Mouse (Mus musculus): ENCODE results near the gene Zfp280b. TPM values are rescaled to one million over a fixed set of nuclear protein-coding genes. Genes with fewer than 3 reads are reported as not detected.

Gene Zfp280b
- polyA plus RNA-seq, 1 experiment from 2014 or later, result 26.2 TPM

DNA sequence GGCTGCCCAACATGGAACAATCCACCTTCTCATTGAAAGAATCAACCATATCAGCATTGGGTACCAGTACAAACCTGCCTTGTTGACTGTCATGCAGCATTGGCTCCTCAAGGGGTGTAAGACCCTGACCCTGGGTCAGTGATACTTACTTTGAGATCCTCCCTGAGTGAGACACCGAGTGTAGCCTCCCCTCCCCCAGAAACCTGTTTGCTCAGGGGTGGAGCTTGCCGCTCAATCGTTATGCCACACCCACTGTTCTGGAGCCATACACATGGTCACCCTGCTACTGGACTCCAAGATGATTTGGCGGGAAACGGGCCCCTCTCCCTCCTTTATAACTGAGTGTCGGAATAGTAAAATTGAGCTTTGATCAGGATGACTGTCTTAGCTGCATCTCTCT lies 8.5 kb upstream of the Zfp280b start:
- WGBS, result 87% methylated on average over 6 of the region's 6 CpGs
- Histone ChIP-seq H3K4me1 (ENCODE audit: insufficient read depth) (no peaks in the 10 kb centered on the region), H3K27me3 (ENCODE audit: insufficient read depth, low read length) (no peaks in the 10 kb centered on the region), H3K36me3 (ENCODE audit: insufficient read depth) (no peaks in the 10 kb centered on the region), H3K4me2 (no peak overlapping the region), H3K9ac (no peak overlapping the region), H3K9me3 (ENCODE audit: low read depth, low read length) (no peaks in the 10 kb centered on the region), H3K27ac (ENCODE audit: low read depth) (no peak overlapping the region), H3K4me3 (ENCODE audit: low read depth, low read length) (no peak overlapping the region)
- no peak for ATAC-seq (ENCODE audit: insufficient read depth)
- no peak for TF ChIP-seq CTCF (IDR thresholded peaks at IDR 0.05; ENCODE audit: low read depth)
- DNase-seq, result no peak

DNA sequence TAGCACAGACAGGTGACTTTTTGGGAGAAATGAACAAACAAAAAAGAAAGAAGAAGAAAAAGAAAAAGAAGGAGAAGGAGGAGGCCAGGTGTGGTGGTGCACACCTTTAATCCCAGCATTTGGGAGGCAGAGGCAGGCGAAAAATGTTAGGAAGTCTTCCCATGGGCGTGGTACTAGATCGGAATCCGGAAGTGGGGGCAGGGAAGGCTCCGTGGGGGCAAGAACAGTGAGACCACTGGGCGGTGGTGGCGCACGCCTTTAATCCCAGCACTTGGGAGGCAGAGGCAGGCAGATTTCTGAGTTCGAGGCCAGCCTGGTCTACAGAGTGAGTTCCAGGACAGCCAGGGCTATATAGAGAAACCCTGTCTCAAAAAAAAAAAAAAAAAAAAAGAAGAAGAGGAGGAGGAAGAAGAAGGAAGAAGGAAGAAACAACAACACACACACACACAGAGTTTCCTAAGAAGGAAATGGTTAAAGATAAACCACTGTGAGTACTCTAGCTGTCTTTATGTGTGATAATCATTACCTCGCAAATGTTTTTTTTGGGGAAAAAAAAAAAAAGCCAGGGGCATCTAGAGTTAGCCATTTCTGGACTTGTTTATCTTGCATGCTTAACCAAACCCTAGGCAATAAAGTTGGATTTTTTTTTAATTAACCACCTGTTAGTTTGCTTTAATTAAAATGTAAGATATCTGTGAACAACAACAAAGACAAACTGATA lies 6.8 kb upstream of the Zfp280b start:
- Histone ChIP-seq H3K9me3 (ENCODE audit: low read depth, low read length) (no peaks in the 10 kb centered on the region), H3K9ac (no peak overlapping the region), H3K27me3 (ENCODE audit: insufficient read depth, low read length) (no peaks in the 10 kb centered on the region), H3K4me3 (ENCODE audit: low read depth, low read length) (no peak overlapping the region), H3K4me1 (ENCODE audit: insufficient read depth) (no peaks in the 10 kb centered on the region), H3K36me3 (ENCODE audit: insufficient read depth) (no peaks in the 10 kb centered on the region), H3K27ac (ENCODE audit: low read depth) (no peak overlapping the region), H3K4me2 (no peak overlapping the region)
- no peak for TF ChIP-seq CTCF (IDR thresholded peaks at IDR 0.05; ENCODE audit: low read depth)
- 95% methylated on average over 10 of the region's 10 CpGs for WGBS
- ATAC-seq (ENCODE audit: insufficient read depth), result no peak
- no peak for DNase-seq

DNA sequence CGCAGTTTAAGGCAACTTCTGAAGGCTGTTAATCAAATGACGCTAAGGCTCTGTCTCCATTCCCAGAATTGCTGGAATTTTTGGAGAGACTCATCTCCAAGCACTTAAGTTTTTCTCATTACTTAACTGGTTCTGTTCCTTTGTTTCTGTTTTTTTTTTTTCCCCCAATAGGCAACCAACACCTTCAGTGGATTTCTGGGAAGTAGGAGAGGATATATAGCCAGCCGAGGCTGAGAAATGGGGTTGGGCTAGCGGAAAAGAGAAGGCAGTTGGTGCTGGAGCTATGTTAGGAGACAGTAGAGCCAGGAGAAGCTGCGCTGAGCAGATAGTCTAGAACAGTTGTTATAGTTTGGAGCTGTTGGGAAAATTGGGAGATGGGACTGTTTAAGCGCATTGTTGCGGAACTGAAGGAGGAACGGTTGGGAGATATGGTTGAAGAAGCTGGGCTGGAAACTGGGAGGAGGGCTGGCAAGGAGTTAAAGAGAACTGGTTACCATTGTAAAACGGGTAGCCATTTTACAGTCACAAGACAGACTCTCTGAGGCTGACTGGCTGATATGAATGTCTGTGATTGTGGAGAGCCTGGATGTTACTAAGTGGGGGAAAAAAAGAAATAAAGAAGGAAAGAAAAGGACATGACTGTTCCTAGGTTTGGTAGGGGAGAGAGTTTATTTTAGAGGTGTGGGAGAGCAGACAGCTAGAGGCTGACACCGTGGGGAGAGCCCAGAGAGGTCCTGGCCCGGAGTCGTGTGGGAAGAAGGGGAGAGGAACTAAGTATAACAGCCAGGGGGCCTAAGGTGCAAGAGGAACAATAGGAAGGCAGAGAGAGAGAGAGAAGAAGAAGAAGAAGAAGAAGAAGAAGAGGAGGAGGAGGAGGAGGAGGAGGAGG lies 5.1 kb upstream of the Zfp280b start:
- no peak overlapping the region; the same call in 1 of the 2 replicates for H3K27ac ChIP-seq (ENCODE audit: low read depth)
- no peaks in the 10 kb centered on the region for H3K27me3 ChIP-seq (ENCODE audit: insufficient read depth, low read length)
- no peaks in the 10 kb centered on the region for H3K36me3 ChIP-seq (ENCODE audit: insufficient read depth)
- 0 out of 2 replicates have a peak, but pooled peaks cover 4% of the 10 kb centered on the region for H3K4me1 ChIP-seq (ENCODE audit: insufficient read depth)
- no peak overlapping the region for H3K9ac ChIP-seq
- no peak overlapping the region for H3K4me2 ChIP-seq
- WGBS, result 49% methylated on average over 12 of the region's 12 CpGs
- no peaks in the 10 kb centered on the region for H3K9me3 ChIP-seq (ENCODE audit: low read depth, low read length)
- no peak for TF ChIP-seq CTCF (IDR thresholded peaks at IDR 0.05; ENCODE audit: low read depth)
- no peak for ATAC-seq (ENCODE audit: insufficient read depth)
- peak; percentile 29 for DNase-seq
- no peak overlapping the region for H3K4me3 ChIP-seq (ENCODE audit: low read depth, low read length)

DNA sequence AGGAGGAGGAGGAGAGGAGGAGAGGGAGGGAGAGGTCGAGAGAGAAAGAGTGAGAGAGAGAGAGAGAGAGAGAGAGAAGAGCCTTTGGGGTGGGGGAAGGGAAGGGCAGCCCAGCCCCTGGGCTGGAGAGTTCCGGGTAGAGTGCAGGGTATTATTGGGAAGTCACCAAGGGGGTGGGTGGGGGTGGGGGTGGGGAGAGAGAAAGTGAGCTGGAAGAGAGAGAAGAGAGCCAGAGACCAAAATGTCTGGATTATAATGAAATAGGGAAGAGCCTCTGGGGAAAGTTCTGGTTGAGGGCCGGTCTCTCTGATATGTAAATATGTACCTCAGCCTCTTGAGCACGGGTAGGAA lies 4.5 kb upstream of the Zfp280b start:
- Histone ChIP-seq H3K27me3 (ENCODE audit: insufficient read depth, low read length) (no peaks in the 10 kb centered on the region), H3K9ac (no peak overlapping the region; the same call in 1 of the 2 replicates), H3K36me3 (ENCODE audit: insufficient read depth) (no peaks in the 10 kb centered on the region), H3K4me1 (ENCODE audit: insufficient read depth) (0 out of 2 replicates have a peak, but pooled peaks cover 4% of the 10 kb centered on the region), H3K4me3 (ENCODE audit: low read depth, low read length) (no peak overlapping the region), H3K4me2 (no peak overlapping the region), H3K27ac (ENCODE audit: low read depth) (0 out of 2 replicates have a peak overlapping the region, but pooled peaks have one; percentile 38), H3K9me3 (ENCODE audit: low read depth, low read length) (no peaks in the 10 kb centered on the region)
- 11% methylated on average over 4 of the region's 4 CpGs for WGBS
- ATAC-seq (ENCODE audit: insufficient read depth) (no peak), DNase-seq (peak; percentile 5)
- TF ChIP-seq CTCF (IDR thresholded peaks at IDR 0.05; ENCODE audit: low read depth), result no peak

DNA sequence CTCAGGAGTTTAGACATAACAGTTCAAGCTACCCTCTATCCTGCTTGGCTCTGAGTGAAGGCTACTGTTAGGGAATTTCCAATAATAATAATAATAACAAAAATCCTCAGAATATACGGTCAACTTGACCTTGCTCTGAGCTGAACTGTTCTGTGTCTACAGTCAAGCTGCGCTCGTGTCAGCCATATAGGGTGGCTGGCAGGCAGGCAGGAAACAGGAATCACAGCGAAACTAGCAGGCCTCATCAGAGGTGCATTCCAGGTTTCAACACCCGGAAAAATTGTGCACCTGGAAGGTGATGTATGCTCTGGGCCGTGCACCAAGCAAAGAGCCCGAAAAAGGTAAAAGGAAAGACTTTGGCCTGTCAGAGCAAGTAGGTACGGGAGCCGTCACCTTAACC lies 4.1 kb upstream of the Zfp280b start:
- Histone ChIP-seq H3K4me3 (ENCODE audit: low read depth, low read length) (no peak overlapping the region), H3K9ac (no peak overlapping the region), H3K9me3 (ENCODE audit: low read depth, low read length) (no peaks in the 10 kb centered on the region), H3K27me3 (ENCODE audit: insufficient read depth, low read length) (no peaks in the 10 kb centered on the region), H3K36me3 (ENCODE audit: insufficient read depth) (no peaks in the 10 kb centered on the region), H3K4me2 (no peak overlapping the region), H3K4me1 (ENCODE audit: insufficient read depth) (0 out of 2 replicates have a peak, but pooled peaks cover 4% of the 10 kb centered on the region), H3K27ac (ENCODE audit: low read depth) (peak overlapping the region; percentile 38; the same call in 1 of the 2 replicates)
- no peak for TF ChIP-seq CTCF (IDR thresholded peaks at IDR 0.05; ENCODE audit: low read depth)
- no peak for ATAC-seq (ENCODE audit: insufficient read depth)
- DNase-seq, result no peak
- WGBS, result 53% methylated on average over 9 of the region's 9 CpGs

DNA sequence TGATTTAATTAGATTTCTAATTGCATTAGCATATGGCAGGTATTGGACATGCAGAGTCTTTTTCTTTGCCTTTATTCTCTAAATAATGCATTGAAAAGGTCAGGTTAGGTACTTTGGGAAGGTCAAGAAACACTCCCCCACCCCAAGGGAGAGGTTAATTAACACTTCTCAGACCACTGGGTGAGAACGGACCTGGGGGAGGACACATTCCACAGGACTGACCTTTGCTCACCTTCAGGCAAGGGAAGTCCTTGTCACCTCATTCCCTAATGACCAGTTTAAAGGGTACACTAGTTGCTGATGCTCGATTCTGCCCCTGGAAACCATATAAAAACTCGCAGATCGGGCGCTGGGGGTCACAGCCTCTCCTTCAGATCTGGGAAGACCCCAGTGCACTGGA lies 3.2 kb upstream of the Zfp280b start:
- 70% methylated on average over 5 of the region's 5 CpGs for WGBS
- no peak for DNase-seq
- H3K4me3 ChIP-seq (ENCODE audit: low read depth, low read length), result no peak overlapping the region

DNA sequence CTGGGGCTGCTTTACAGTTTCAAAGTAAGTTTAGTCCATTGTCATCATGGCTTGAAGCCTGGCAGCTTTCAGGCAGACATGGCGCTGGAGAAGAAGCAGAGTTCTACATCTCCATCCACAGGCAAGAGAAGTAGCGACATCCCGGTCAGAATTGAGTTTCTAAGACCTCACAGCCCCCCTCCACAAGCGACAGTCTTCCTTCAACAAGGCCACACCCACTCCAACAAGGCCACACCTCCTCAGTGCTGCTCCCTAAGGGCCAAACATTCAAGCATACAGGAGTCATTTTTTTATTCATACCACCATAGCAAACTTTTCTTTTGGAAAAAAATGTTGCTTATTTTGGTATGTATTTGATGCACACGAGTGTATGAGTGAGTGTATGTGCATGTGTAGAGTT lies 2.0 kb upstream of the Zfp280b start:
- Histone ChIP-seq H3K27me3 (ENCODE audit: insufficient read depth, low read length) (no peaks in the 10 kb centered on the region), H3K9me3 (ENCODE audit: low read depth, low read length) (no peaks in the 10 kb centered on the region), H3K4me2 (no peak overlapping the region), H3K27ac (ENCODE audit: low read depth) (no peak overlapping the region), H3K4me3 (ENCODE audit: low read depth, low read length) (no peak overlapping the region), H3K9ac (no peak overlapping the region), H3K4me1 (ENCODE audit: insufficient read depth) (0 out of 2 replicates have a peak, but pooled peaks cover 4% of the 10 kb centered on the region), H3K36me3 (ENCODE audit: insufficient read depth) (peaks cover 8% of the 10 kb centered on the region; the same call in 1 of the 2 replicates)
- WGBS, result 63% methylated on average over 5 of the region's 5 CpGs
- DNase-seq, result no peak
- no peak for TF ChIP-seq CTCF (IDR thresholded peaks at IDR 0.05; ENCODE audit: low read depth)
- no peak for ATAC-seq (ENCODE audit: insufficient read depth)

More for the DNA sequence above, 3.2 kb upstream of the Zfp280b start:
- Histone ChIP-seq H3K4me1 (ENCODE audit: insufficient read depth) (0 out of 2 replicates have a peak, but pooled peaks cover 4% of the 10 kb centered on the region), H3K27ac (ENCODE audit: low read depth) (no peak overlapping the region), H3K9me3 (ENCODE audit: low read depth, low read length) (no peaks in the 10 kb centered on the region), H3K9ac (no peak overlapping the region), H3K4me2 (no peak overlapping the region), H3K27me3 (ENCODE audit: insufficient read depth, low read length) (no peaks in the 10 kb centered on the region), H3K36me3 (ENCODE audit: insufficient read depth) (no peaks in the 10 kb centered on the region)
- no peak for ATAC-seq (ENCODE audit: insufficient read depth)
- TF ChIP-seq CTCF (IDR thresholded peaks at IDR 0.05; ENCODE audit: low read depth), result no peak
